Mouse (Mus musculus) layer of hippocampus, postnatal 14 days (tissue): ENCODE results near the gene Prdm11. TPM values are rescaled to one million over a fixed set of nuclear protein-coding genes. Genes with fewer than 3 reads are reported as not detected.

Experiments used
- DNase-seq, 2 experiments: peaks; one replicate each; pipeline ENCODE4 v3.0.0; 2021 to 2022; ENCODE audit warnings: low spot score in 2 of 2, mixed read lengths in 1 of 2
- total RNA-seq, 2 experiments: library from RNA; stranded (reverse); gene quantifications; 2 replicates each; pipeline ENCODE4 v1.2.3; 2021

The Prdm11 gene
- total RNA-seq, 2 experiments from 2014 or later = 24.7 to 29.7 TPM

- no peak for DNase-seq
Observed at GRCm38 (mm10) chr2:93013415-93014092, 32.4 kb downstream of the Prdm11 start.

GRCm38 (mm10) chr2:93012976-93013375 is 33.0 kb downstream of the Prdm11 start:
- DNase-seq = no peak

GRCm38 (mm10) chr2:93011933-93012332 is 34.0 kb downstream of the Prdm11 start:
- no peak for DNase-seq

DNA sequence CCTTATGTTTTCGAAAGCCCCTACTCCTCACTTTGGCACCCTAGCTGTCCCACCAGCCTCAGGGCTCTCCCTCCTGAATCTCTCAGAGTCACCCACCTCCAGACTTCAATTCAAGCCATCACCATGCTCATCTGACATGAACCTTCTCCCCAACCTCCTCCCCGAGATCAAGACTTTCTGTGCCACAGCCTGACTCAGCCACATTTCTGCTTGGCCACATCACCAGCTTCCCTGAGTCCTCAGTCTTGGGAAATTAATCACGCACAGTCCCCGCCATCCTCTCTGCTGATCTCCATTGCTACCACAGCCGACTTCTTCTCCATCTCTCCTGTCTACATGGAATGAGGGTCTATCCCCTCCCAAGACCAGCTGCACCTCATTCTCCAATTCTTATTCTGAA is 34.5 kb downstream of the Prdm11 start:
- no peak for DNase-seq

DNA sequence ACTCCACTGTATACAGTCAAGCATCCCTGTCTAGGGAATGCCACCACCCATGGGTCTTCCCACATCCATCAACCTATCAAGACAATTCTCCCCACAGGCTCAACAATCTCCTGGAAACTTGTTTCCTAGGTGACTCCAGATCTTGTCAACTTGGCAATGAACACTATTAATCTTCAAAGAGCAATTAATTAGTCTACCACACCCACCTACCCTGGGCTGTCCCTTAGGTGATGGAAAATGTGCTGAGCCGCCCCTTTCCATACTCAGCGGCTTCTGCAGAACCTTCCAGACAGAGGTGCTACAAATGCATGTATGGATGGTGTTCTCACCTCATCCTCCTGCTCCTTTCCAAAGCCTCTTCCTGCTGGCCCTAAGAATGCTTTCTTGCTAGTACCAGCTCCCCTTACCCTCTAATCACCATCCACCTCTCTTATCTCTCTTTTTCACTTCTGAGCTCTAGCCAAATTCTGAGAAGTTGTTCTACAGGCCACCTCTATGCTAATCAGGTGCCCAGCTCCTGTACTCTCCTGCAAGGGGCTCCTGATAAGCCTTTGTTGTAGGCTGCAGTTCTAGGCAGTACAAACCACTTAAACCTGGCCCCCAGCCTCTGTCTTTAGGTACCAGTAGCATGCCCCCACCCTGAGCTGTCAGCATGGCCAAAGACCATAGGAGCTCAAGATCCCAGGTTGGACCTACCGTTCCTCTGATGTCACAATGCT is 37.8 kb downstream of the Prdm11 start:
- no peak for DNase-seq

DNA sequence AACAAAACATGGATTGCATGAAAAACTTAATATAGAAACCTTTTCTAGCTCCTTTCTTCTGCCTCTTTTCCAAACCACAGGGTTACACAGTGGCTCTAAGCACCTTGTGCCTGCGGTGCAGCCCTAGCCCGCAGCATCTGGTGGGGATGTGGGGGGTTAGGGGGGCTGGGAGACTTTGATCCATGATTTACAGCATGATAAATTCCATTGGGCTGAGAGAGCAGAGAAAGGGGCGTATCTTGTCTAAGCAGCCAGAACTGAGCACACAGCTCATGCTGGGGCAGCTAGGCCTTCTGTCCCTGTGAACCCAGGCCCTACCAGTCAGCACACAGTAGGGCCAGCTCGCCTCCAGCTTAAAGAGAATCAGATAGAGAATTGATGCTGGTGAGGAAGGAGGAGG is 40.9 kb downstream of the Prdm11 start:
- no peak for DNase-seq

- DNase-seq = no peak
Observed at GRCm38 (mm10) chr2:92991976-92992375, 54.0 kb downstream of the Prdm11 start.

DNA sequence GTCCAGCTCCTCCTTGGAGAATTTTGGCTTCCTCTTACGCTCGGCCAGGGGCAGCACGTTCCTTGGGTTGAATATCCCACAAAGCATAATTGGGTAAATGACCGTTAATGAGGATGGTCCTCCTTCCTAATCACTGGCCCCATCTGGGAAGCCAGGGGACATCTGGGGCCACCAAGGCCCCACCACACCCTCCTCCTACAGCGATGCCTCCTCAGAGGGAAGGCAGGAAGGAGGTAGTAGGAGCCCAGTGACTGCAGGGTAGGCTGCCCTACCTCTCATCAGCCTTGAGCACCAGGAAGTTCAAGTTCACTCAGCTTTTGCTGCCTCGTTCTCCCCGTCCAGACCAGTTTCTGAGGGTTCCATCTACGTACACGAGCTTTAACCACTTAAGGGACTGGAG is 56.4 kb downstream of the Prdm11 start:
- no peak for DNase-seq

DNA sequence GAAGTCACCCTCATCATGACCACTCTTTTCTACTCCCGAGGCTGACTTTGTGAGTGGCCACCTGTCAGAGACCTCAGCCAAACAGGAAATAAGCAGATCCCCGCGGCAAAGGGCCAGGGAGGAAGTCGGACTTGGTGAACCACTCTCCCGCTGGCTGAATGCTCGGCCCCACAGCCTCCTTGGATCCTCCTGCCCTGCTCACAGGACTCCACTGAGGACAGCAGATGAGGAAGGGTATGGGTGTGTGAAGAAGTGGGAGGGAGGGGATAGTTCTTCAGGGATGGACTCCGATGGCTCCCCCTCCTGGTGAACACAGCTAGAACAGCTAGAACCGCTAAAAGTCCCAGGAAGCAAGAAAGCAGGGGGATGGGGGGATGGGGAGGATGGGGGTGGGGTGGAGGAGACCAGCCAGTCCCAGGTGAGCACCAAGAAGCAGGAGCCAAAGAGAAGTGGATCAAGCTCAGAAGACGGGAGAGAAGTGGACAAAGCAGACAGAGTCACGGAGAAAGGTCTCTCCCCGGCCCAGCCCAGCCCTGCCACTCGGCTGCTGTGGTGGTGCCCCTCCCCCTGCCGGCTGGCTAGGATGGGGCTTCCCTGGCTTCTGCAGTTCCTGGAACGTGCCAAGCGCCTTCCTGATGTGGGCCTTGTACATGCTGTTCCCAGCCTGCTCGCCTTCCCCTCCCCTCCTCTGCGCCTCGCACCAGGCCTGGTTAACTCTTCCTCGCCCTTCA is 57.9 kb downstream of the Prdm11 start:
- peak; percentile 60 to 83 for DNase-seq

DNA sequence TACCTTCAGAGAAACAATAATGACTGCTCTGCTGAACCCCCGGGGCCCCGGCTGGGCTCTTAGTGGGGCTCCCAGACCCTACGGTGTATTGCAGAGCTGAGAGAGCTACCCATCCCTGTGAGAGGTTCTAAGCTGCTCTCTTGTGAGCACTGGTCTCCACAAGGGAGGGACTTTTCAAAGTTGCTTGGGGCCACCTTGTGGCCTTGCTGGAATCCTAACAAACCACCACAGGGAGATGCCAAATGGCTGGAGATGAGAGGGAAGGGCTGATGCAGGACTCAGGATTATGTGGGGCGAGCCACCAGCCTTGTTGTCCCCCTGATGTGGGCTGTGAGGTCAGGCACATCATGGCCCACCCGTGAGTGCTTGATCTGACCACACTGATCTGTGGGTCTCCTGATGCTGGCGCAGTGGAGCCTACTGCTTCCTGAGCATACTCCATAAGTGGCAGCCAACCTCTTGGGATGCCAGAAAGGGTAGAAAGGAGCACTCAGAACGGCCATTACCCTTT is 58.8 kb downstream of the Prdm11 start:
- no peak for DNase-seq

- DNase-seq = no peak
Observed at GRCm38 (mm10) chr2:92985600-92985999, 60.4 kb downstream of the Prdm11 start.

GRCm38 (mm10) chr2:92985171-92985570 is 60.8 kb downstream of the Prdm11 start:
- DNase-seq = no peak

DNA sequence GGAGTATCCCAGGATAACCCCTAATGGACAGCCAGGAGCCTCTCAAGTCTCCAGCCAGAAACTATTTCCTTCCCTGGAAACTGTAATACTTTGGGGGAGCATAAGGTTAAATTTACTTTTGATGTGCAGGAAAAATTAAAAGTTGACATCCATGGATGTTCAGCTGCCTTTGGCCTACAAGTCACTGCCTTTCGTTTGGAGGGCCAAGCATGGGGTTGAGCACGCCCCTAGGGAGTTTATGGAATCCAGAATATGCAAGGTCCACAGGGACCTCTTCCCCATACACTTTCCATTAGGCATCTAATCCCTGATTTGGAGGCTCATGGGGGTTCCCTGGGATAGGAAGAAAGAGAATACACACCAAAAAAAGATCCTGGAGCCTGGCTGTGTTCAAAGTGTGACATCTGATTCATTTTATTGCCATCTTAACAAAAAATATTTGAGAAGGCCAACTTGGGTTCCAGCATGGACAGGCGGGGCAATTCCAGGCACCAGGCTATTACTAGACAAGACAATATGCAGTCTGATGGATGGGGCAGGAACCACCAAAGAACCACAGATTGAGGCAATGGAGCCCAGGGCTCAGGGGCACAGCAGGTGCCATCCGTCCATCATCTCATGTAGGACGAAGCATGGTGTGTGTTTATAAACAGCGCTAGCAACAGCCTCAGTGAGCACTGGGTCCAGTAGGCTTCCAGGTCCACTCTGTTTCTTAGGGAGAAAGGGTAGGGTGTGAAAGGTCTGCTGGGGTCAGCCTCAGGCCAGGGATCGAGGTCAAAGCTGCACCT is 61.5 kb downstream of the Prdm11 start:
- DNase-seq = no peak

DNA sequence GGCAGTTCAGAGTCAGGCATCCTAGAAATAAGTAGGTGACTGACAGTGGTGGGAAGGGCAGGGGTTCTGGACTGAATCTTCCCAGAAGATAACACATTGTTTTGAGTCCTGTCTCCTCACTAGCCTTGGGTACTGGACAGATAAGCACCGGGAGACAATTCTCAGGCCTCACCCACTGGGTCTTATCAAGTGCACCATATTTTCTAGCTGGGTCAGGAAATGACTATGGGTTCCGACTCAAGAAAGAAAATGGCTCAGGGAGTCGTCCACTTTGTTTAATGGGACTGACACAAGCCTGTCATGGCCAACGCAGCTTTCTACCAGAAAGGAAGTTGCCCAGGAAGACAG is 62.7 kb downstream of the Prdm11 start:
- DNase-seq = no peak

GRCm38 (mm10) chr2:92982591-92983272 is 63.2 kb downstream of the Prdm11 start:
- DNase-seq = peak in 1 of 2 experiments; percentile 60

- no peak for DNase-seq
Observed at GRCm38 (mm10) chr2:92980165-92980564, 65.8 kb downstream of the Prdm11 start.

- DNase-seq = no peak
Observed at GRCm38 (mm10) chr2:92975031-92975790, 70.8 kb downstream of the Prdm11 start.

DNA sequence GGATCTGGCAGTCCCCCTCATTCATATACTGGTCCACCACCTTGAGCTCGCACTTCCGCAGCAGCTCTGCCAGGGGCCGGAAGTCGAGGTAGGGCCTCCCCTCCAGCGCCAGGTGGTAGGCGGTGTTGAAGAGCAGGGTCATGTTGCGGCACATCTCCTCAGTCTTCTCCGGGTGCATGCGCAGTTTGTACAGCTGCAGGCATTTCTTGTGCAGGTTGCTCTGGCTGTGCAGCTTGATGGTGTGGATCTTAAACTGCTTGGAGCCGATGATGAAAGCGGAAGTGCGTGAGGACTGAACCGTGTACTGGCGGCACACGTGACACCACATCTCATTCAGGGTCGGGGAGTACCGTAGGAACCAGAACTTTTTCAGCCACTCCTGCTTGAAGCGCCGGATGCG is 72.3 kb downstream of the Prdm11 start:
- DNase-seq = no peak

DNA sequence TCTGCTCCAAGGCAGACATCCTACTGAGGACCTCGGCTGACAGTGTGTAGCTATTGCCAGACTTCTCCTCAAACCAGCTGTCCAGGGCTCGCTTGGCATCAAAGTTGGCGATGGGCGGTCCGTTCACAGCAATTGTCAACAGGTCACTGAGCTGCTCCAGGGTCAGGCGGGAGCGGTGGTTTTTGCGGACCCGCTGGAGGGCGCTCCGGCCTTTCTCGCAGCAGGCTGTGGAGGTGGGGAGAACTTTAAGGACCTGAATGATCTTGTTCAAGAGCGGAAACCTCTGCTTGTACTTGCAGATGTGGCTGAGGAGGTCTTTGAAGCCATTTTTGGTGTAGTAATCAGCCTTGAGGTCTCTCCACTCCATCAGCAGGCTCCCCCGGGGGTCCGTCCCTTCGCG is 73.9 kb downstream of the Prdm11 start:
- DNase-seq = no peak

GRCm38 (mm10) chr2:92971536-92971935 is 74.4 kb downstream of the Prdm11 start:
- DNase-seq = no peak
